ENCODE assay signal across 28 mouse cellular contexts in the genomic region with DNA sequence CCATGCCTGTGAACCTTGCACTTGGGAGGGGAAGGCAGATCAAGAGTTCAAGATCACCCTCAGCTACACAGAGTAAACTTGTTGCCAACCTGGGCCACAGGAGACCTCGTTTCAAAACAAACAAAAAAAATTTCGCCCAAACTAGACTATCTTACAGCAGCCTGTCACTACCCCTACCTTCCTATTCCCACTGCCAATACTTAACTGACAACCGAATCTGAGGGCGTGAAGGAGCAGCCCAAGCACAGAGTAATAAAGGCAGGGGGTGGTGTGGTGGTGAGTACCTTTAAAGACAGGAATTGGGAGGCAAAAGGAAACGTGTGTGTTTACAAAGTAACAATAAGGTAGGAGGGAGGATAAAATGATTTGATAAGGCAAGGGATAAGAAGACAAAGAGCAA. TPM values are rescaled to one million over a fixed set of nuclear protein-coding genes. Genes with fewer than 3 reads are reported as not detected.
DNase-seq lines count a peak whose midpoint lies in the region; ATAC-seq lines count a peak whose summit lies in the region.
"Had no signal": no experiment of that assay in that cellular context is flagged by ENCODE, and none has a peak within 500 bp of the region (broad histone marks: within the 10 kb centered on the region; RNA-seq: fewer than 3 reads in every experiment).

No protein-coding gene starts in this region.

- no peak overlapping the region for H3K27ac ChIP-seq in hindbrain, embryonic 11.5 days (ENCODE audit: low read depth, low read length)
- H3K27ac ChIP-seq in hindbrain, embryonic 13.5 days, result no peak overlapping the region
- H3K27ac ChIP-seq in midbrain, embryonic 13.5 days, result no peak overlapping the region
- no peak overlapping the region for H3K27ac ChIP-seq in midbrain, embryonic 15.5 days
- peak overlapping the region; percentile 35; the same call in 1 of the 2 replicates for H3K27ac ChIP-seq in stomach, embryonic 16.5 days (ENCODE audit: low read length)
- H3K27ac ChIP-seq: embryonic facial prominence, embryonic 10.5 days; embryonic facial prominence, embryonic 13.5 days; forebrain, embryonic 13.5 days; gastrocnemius, adult 2 months; heart, adult 2 months; heart, embryonic 10.5 days; heart, embryonic 13.5 days; hindbrain, embryonic 14.5 days; hindbrain, postnatal 0 days had no signal

- ATAC-seq in hindbrain, embryonic 11.5 days (ENCODE audit: low FRiP score), result no peak
- ATAC-seq in hindbrain, embryonic 13.5 days (ENCODE audit: low FRiP score), result no peak
- ATAC-seq in midbrain, embryonic 13.5 days, result no peak
- no peak for ATAC-seq in midbrain, embryonic 15.5 days (replicated peaks)
- no peak for ATAC-seq in stomach, embryonic 16.5 days (ENCODE audit: insufficient read depth, low FRiP score)
- no peak for ATAC-seq in granulocyte monocyte progenitor cell, adult 5-6 weeks (replicated peaks; ENCODE audit: poor library complexity, severe bottlenecking)
- ATAC-seq: forebrain, embryonic 13.5 days; forebrain, embryonic 16.5 days; hindbrain, postnatal 0 days; inflammation-experienced regulatory T-cells, adult 6 months had no signal

- H3K36me3 ChIP-seq in hindbrain, embryonic 11.5 days (ENCODE audit: control insufficient read depth, insufficient read depth, low read length), result no peaks in the 10 kb centered on the region
- peaks cover 5% of the 10 kb centered on the region; the same call in 1 of the 2 replicates for H3K36me3 ChIP-seq in hindbrain, embryonic 13.5 days
- peaks cover 2% of the 10 kb centered on the region; the same call in 1 of the 2 replicates for H3K36me3 ChIP-seq in midbrain, embryonic 13.5 days
- no peaks in the 10 kb centered on the region for H3K36me3 ChIP-seq in midbrain, embryonic 15.5 days (replicated peaks)
- no peaks in the 10 kb centered on the region for H3K36me3 ChIP-seq in stomach, embryonic 16.5 days (ENCODE audit: control insufficient read depth, insufficient read depth, low read length)

- no peak overlapping the region for H3K4me2 ChIP-seq in hindbrain, embryonic 11.5 days (replicated peaks; ENCODE audit: low read depth, low read length)
- no peak overlapping the region for H3K4me2 ChIP-seq in hindbrain, embryonic 13.5 days
- no peak overlapping the region for H3K4me2 ChIP-seq in midbrain, embryonic 13.5 days (replicated peaks)
- no peak overlapping the region for H3K4me2 ChIP-seq in midbrain, embryonic 15.5 days
- H3K4me2 ChIP-seq in stomach, embryonic 16.5 days (ENCODE audit: low read depth, low read length), result no peak overlapping the region
- H3K4me2 ChIP-seq: embryonic facial prominence, embryonic 13.5 days; forebrain, embryonic 13.5 days; heart, embryonic 13.5 days; hindbrain, embryonic 14.5 days had no signal

- H3K9ac ChIP-seq in hindbrain, embryonic 11.5 days (ENCODE audit: low read depth, low read length), result 0 out of 2 replicates have a peak overlapping the region, but pooled peaks have one; percentile 15
- no peak overlapping the region for H3K9ac ChIP-seq in hindbrain, embryonic 13.5 days
- peak overlapping the region; percentile 48; the same call in 1 of the 2 replicates for H3K9ac ChIP-seq in midbrain, embryonic 13.5 days (replicated peaks)
- no peak overlapping the region for H3K9ac ChIP-seq in midbrain, embryonic 15.5 days
- H3K9ac ChIP-seq in stomach, embryonic 16.5 days (ENCODE audit: low read length), result no peak overlapping the region; the same call in 1 of the 2 replicates
- H3K9ac ChIP-seq: embryonic facial prominence, embryonic 13.5 days; forebrain, embryonic 13.5 days; heart, embryonic 13.5 days; hindbrain, embryonic 14.5 days had no signal

- H3K27me3 ChIP-seq in hindbrain, embryonic 11.5 days (ENCODE audit: control insufficient read depth, insufficient read depth, low read length), result no peaks in the 10 kb centered on the region
- H3K27me3 ChIP-seq in hindbrain, embryonic 13.5 days, result no peaks in the 10 kb centered on the region
- no peaks in the 10 kb centered on the region for H3K27me3 ChIP-seq in midbrain, embryonic 13.5 days
- no peaks in the 10 kb centered on the region for H3K27me3 ChIP-seq in midbrain, embryonic 15.5 days (replicated peaks)
- H3K27me3 ChIP-seq in stomach, embryonic 16.5 days (ENCODE audit: control insufficient read depth, insufficient read depth, low read length), result no peaks in the 10 kb centered on the region
- H3K27me3 ChIP-seq: embryonic facial prominence, embryonic 13.5 days; forebrain, embryonic 13.5 days; heart, embryonic 13.5 days had no signal

- H3K4me1 ChIP-seq in hindbrain, embryonic 11.5 days (replicated peaks; ENCODE audit: control insufficient read depth, insufficient read depth, low read length), result no peaks in the 10 kb centered on the region; the same call in 1 of the 2 replicates
- peaks cover 17% of the 10 kb centered on the region for H3K4me1 ChIP-seq in hindbrain, embryonic 13.5 days (replicated peaks)
- H3K4me1 ChIP-seq in midbrain, embryonic 13.5 days (replicated peaks), result peaks cover 12% of the 10 kb centered on the region
- H3K4me1 ChIP-seq in midbrain, embryonic 15.5 days, result peaks cover 5% of the 10 kb centered on the region
- no peaks in the 10 kb centered on the region for H3K4me1 ChIP-seq in stomach, embryonic 16.5 days (ENCODE audit: control insufficient read depth, insufficient read depth, low read length)
- H3K4me1 ChIP-seq: embryonic facial prominence, embryonic 13.5 days had no signal

- H3K9me3 ChIP-seq in hindbrain, embryonic 11.5 days (ENCODE audit: control insufficient read depth, low read length), result no peaks in the 10 kb centered on the region
- H3K9me3 ChIP-seq in hindbrain, embryonic 13.5 days, result 0 out of 2 replicates have a peak, but pooled peaks cover 5% of the 10 kb centered on the region
- H3K9me3 ChIP-seq in midbrain, embryonic 13.5 days, result no peaks in the 10 kb centered on the region
- H3K9me3 ChIP-seq in midbrain, embryonic 15.5 days, result no peaks in the 10 kb centered on the region
- no peaks in the 10 kb centered on the region for H3K9me3 ChIP-seq in stomach, embryonic 16.5 days (replicated peaks; ENCODE audit: control insufficient read depth, low read length)
- H3K9me3 ChIP-seq: embryonic facial prominence, embryonic 10.5 days; embryonic facial prominence, embryonic 13.5 days; forebrain, embryonic 13.5 days; heart, embryonic 10.5 days had no signal

- no peak for DNase-seq in hindbrain, embryonic 11.5 days (ENCODE audit: low spot score)
- DNase-seq in ovary, adult 18-20 months (ENCODE audit: low spot score), result no peak
- DNase-seq: adrenal gland, adult 2 months; adrenal gland, postnatal 14 days; B cell, adult 2 months; cerebellum, adult 8-10 months; cerebellum, postnatal 10 days; cerebellum, postnatal 36 days; embryo, embryonic 11 days; gastrocnemius, adult 2 months; gastrocnemius, postnatal 14 days; heart, adult 2 months; heart, postnatal 14 days had no signal

- no peak overlapping the region for H3K4me3 ChIP-seq in hindbrain, embryonic 11.5 days (ENCODE audit: low read depth, low read length)
- no peak overlapping the region for H3K4me3 ChIP-seq in hindbrain, embryonic 13.5 days
- no peak overlapping the region for H3K4me3 ChIP-seq in midbrain, embryonic 13.5 days (replicated peaks)
- H3K4me3 ChIP-seq in midbrain, embryonic 15.5 days, result no peak overlapping the region
- no peak overlapping the region for H3K4me3 ChIP-seq in stomach, embryonic 16.5 days (replicated peaks; ENCODE audit: low read length)
- H3K4me3 ChIP-seq: embryonic facial prominence, embryonic 10.5 days; embryonic facial prominence, embryonic 13.5 days; erythroblast, embryonic 14.5 days; forebrain, embryonic 13.5 days; gastrocnemius, adult 2 months; heart, adult 2 months; heart, embryonic 10.5 days; heart, embryonic 13.5 days had no signal

- 69% methylated on average over 5 of the region's 5 CpGs for WGBS in hindbrain, embryonic 11.5 days
- 73% methylated on average over 5 of the region's 5 CpGs for WGBS in hindbrain, embryonic 13.5 days
- WGBS in midbrain, embryonic 13.5 days, result 79% methylated on average over 5 of the region's 5 CpGs
- 69% methylated on average over 5 of the region's 5 CpGs for WGBS in midbrain, embryonic 15.5 days
- 45% methylated on average over 5 of the region's 5 CpGs for WGBS in stomach, embryonic 16.5 days

RNA-seq across cellular contexts. Expression of a gene that starts 9.0 kb away (rescaled TPM):
- polyA plus RNA-seq in hindbrain, embryonic 11.5 days (2014; fragmentation: Nextera tagmentation; extraction: Ambion mirVana), result 10.7 and 12.0 TPM in 2 replicates
- 25.1 and 27.7 TPM in 2 replicates for polyA plus RNA-seq in hindbrain, embryonic 13.5 days (2015; fragmentation: Nextera tagmentation; extraction: Ambion mirVana)
- 21.8 and 28.5 TPM in 2 replicates for polyA plus RNA-seq in midbrain, embryonic 13.5 days (2015; fragmentation: Nextera tagmentation; extraction: Ambion mirVana)
- polyA plus RNA-seq in midbrain, embryonic 15.5 days (2015; fragmentation: Nextera tagmentation; extraction: Ambion mirVana), result 28.4 and 29.2 TPM in 2 replicates
- 18.7 and 20.1 TPM in 2 replicates for polyA plus RNA-seq in stomach, embryonic 16.5 days (2015; fragmentation: Nextera tagmentation; extraction: Ambion mirVana)
- 12.3 and 15.7 TPM in 2 replicates for total RNA-seq in granulocyte monocyte progenitor cell, adult 5-6 weeks (2014; fragmentation: Nextera tagmentation)
- total RNA-seq in granulocyte monocyte progenitor cell, adult 5-6 weeks (2017), result 20.0 and 27.4 TPM in 2 replicates

RNA-seq across cellular contexts. Expression of a gene that starts 9.0 kb away (rescaled TPM):
- 97.7 and 98.6 TPM in 2 replicates for polyA plus RNA-seq in hindbrain, embryonic 11.5 days (2014; fragmentation: Nextera tagmentation; extraction: Ambion mirVana)
- 79.6 and 84.0 TPM in 2 replicates for polyA plus RNA-seq in hindbrain, embryonic 13.5 days (2015; fragmentation: Nextera tagmentation; extraction: Ambion mirVana)
- polyA plus RNA-seq in midbrain, embryonic 13.5 days (2015; fragmentation: Nextera tagmentation; extraction: Ambion mirVana), result 89.4 and 91.0 TPM in 2 replicates
- polyA plus RNA-seq in midbrain, embryonic 15.5 days (2015; fragmentation: Nextera tagmentation; extraction: Ambion mirVana), result 76.1 and 84.7 TPM in 2 replicates
- 63.0 and 63.5 TPM in 2 replicates for polyA plus RNA-seq in stomach, embryonic 16.5 days (2015; fragmentation: Nextera tagmentation; extraction: Ambion mirVana)
- 27.6 and 53.4 TPM in 2 replicates for total RNA-seq in granulocyte monocyte progenitor cell, adult 5-6 weeks (2014; fragmentation: Nextera tagmentation)
- total RNA-seq in granulocyte monocyte progenitor cell, adult 5-6 weeks (2017), result 25.8 and 43.7 TPM in 2 replicates

RNA-seq across cellular contexts. Expression of a gene that starts 15.5 kb away (rescaled TPM):
- 54.3 and 54.8 TPM in 2 replicates for polyA plus RNA-seq in hindbrain, embryonic 11.5 days (2014; fragmentation: Nextera tagmentation; extraction: Ambion mirVana)
- 23.4 and 26.3 TPM in 2 replicates for polyA plus RNA-seq in hindbrain, embryonic 13.5 days (2015; fragmentation: Nextera tagmentation; extraction: Ambion mirVana)
- polyA plus RNA-seq in midbrain, embryonic 13.5 days (2015; fragmentation: Nextera tagmentation; extraction: Ambion mirVana), result 27.9 and 30.8 TPM in 2 replicates
- 18.3 and 20.3 TPM in 2 replicates for polyA plus RNA-seq in midbrain, embryonic 15.5 days (2015; fragmentation: Nextera tagmentation; extraction: Ambion mirVana)
- polyA plus RNA-seq in stomach, embryonic 16.5 days (2015; fragmentation: Nextera tagmentation; extraction: Ambion mirVana), result 21.4 and 23.4 TPM in 2 replicates
- 51.8 and 62.8 TPM in 2 replicates for total RNA-seq in granulocyte monocyte progenitor cell, adult 5-6 weeks (2014; fragmentation: Nextera tagmentation)
- 42.9 and 63.5 TPM in 2 replicates for total RNA-seq in granulocyte monocyte progenitor cell, adult 5-6 weeks (2017)

RNA-seq across cellular contexts. Expression of a gene that starts 23.6 kb away (rescaled TPM):
- 57.1 and 57.3 TPM in 2 replicates for polyA plus RNA-seq in hindbrain, embryonic 11.5 days (2014; fragmentation: Nextera tagmentation; extraction: Ambion mirVana)
- polyA plus RNA-seq in hindbrain, embryonic 13.5 days (2015; fragmentation: Nextera tagmentation; extraction: Ambion mirVana), result 88.1 and 91.0 TPM in 2 replicates
- polyA plus RNA-seq in midbrain, embryonic 13.5 days (2015; fragmentation: Nextera tagmentation; extraction: Ambion mirVana), result 85.9 and 90.9 TPM in 2 replicates
- 103 and 107 TPM in 2 replicates for polyA plus RNA-seq in midbrain, embryonic 15.5 days (2015; fragmentation: Nextera tagmentation; extraction: Ambion mirVana)
- 57.4 and 60.5 TPM in 2 replicates for polyA plus RNA-seq in stomach, embryonic 16.5 days (2015; fragmentation: Nextera tagmentation; extraction: Ambion mirVana)
- total RNA-seq in granulocyte monocyte progenitor cell, adult 5-6 weeks (2014; fragmentation: Nextera tagmentation), result 76.1 and 81.6 TPM in 2 replicates
- 68.2 and 82.4 TPM in 2 replicates for total RNA-seq in granulocyte monocyte progenitor cell, adult 5-6 weeks (2017)

RNA-seq across cellular contexts. Expression of a gene that starts 28.3 kb away (rescaled TPM):
- polyA plus RNA-seq in hindbrain, embryonic 11.5 days (2014; fragmentation: Nextera tagmentation; extraction: Ambion mirVana), result 50.9 and 51.6 TPM in 2 replicates
- polyA plus RNA-seq in hindbrain, embryonic 13.5 days (2015; fragmentation: Nextera tagmentation; extraction: Ambion mirVana), result 41.9 and 44.1 TPM in 2 replicates
- 47.1 and 52.8 TPM in 2 replicates for polyA plus RNA-seq in midbrain, embryonic 13.5 days (2015; fragmentation: Nextera tagmentation; extraction: Ambion mirVana)
- polyA plus RNA-seq in midbrain, embryonic 15.5 days (2015; fragmentation: Nextera tagmentation; extraction: Ambion mirVana), result 43.3 and 47.1 TPM in 2 replicates
- polyA plus RNA-seq in stomach, embryonic 16.5 days (2015; fragmentation: Nextera tagmentation; extraction: Ambion mirVana), result 38.9 and 41.8 TPM in 2 replicates
- total RNA-seq in granulocyte monocyte progenitor cell, adult 5-6 weeks (2014; fragmentation: Nextera tagmentation), result 26.8 and 35.8 TPM in 2 replicates
- 30.5 and 32.2 TPM in 2 replicates for total RNA-seq in granulocyte monocyte progenitor cell, adult 5-6 weeks (2017)

Comparison
In these comparisons a context has a peak if more than half of its experiments do, and no peak if none do; other contexts are left out.
1. H3K9ac ChIP-seq: peak in hindbrain, embryonic 11.5 days (single experiment) and midbrain, embryonic 13.5 days (single experiment); none in hindbrain, embryonic 13.5 days (single experiment), midbrain, embryonic 15.5 days (single experiment) and stomach, embryonic 16.5 days (single experiment).